Mouse (Mus musculus) limb, embryonic 13.5 days (tissue): ENCODE measurements around the gene Mrpl20. TPM values are rescaled to one million over a fixed set of nuclear protein-coding genes. Genes with fewer than 3 reads are reported as not detected.

Source experiments
- ATAC-seq: fragments of 200-750 bp; cut with Nextera tagmentation; 2 replicates; pipeline ENCODE4 v1.8.0; 2017; ENCODE audit warnings: low read depth, moderate number of reproducible peaks, moderate TSS enrichment; ENCODE audit not compliant: low FRiP score
- H3K27ac ChIP-seq: fragments of 300-500 bp; sonication (generic); 2 replicates; pipeline ENCODE4 v1.5.1; 2015; ENCODE audit warnings: inconsistent platforms, mild to moderate bottlenecking, moderate library complexity
- H3K27me3 ChIP-seq: fragments of 300-500 bp; sonication (generic); 2 replicates; pipeline ENCODE4 v1.6.1; 2015; ENCODE audit warnings: mild to moderate bottlenecking, inconsistent platforms
- H3K36me3 ChIP-seq: fragments of 300-500 bp; sonication (generic); 2 replicates; pipeline ENCODE4 v1.6.1; 2015; ENCODE audit warnings: inconsistent platforms, mild to moderate bottlenecking, moderate library complexity
- H3K4me1 ChIP-seq: fragments of 300-500 bp; sonication (generic); 2 replicates; pipeline ENCODE4 v1.6.1; 2015; ENCODE audit warnings: inconsistent platforms
- H3K4me2 ChIP-seq: fragments of 300-500 bp; sonication (generic); replicated peaks from 2 replicates; pipeline ENCODE4 v1.6.1; 2015; ENCODE audit warnings: inconsistent platforms, mild to moderate bottlenecking, moderate library complexity
- H3K4me3 ChIP-seq: fragments of 300-500 bp; sonication (generic); 2 replicates; pipeline ENCODE4 v1.5.1; 2015; ENCODE audit warnings: moderate library complexity, mild to moderate bottlenecking, inconsistent platforms
- H3K9ac ChIP-seq: fragments of 300-500 bp; sonication (generic); 2 replicates; pipeline ENCODE4 v1.6.1; 2015; ENCODE audit warnings: mild to moderate bottlenecking, inconsistent platforms
- H3K9me3 ChIP-seq: fragments of 300-500 bp; sonication (generic); 2 replicates; pipeline ENCODE4 v1.6.1; 2016; ENCODE audit warnings: inconsistent platforms
- WGBS: fragments of 180-500 bp; shearing (Covaris S2); methylation state at CpG from one replicate; pipeline ENCODE4 v1.1.7; 2015; 5-methylcytosine and 5-hydroxymethylcytosine counted together
- microRNA-seq: library from miRNA; unstranded; fragments of <30 nt; microRNA quantifications from one replicate; pipeline ENCODE4, GENCODE M21; 2016
- polyA plus RNA-seq: library from polyadenylated mRNA; unstranded; fragments of >200 nt; fragmentation: Nextera tagmentation; extraction: Ambion mirVana; gene quantifications from 2 replicates; pipeline ENCODE4 v1.2.1, GENCODE M21; 2015

Gene Mrpl20
- polyA plus RNA-seq, 1 experiment from 2014 or later, result 213 TPM

- H3K27me3 ChIP-seq, result no peaks in the 10 kb centered on the region
- H3K4me1 ChIP-seq, result peaks cover 30% of the 10 kb centered on the region
- WGBS, result 84% methylated on average over 2 of the region's 2 CpGs
- H3K36me3 ChIP-seq, result peaks cover 12% of the 10 kb centered on the region
- peak overlapping the region; percentile 96; the same call in 1 of the 2 replicates for H3K4me2 ChIP-seq
- no peak overlapping the region for H3K27ac ChIP-seq
- H3K9ac ChIP-seq, result 0 out of 2 replicates have a peak overlapping the region, but pooled peaks have one; percentile 87
- no peak for ATAC-seq
- no peaks in the 10 kb centered on the region for H3K9me3 ChIP-seq
- no peak overlapping the region for H3K4me3 ChIP-seq
These were observed 46.7 kb downstream of the Mrpl20 start for GRCm38 (mm10) chr4:155849391-155849790.

- ATAC-seq, result no peak
- peaks cover 18% of the 10 kb centered on the region for H3K36me3 ChIP-seq
- peaks cover 30% of the 10 kb centered on the region for H3K4me1 ChIP-seq
- no peaks in the 10 kb centered on the region for H3K9me3 ChIP-seq
- no peak overlapping the region for H3K27ac ChIP-seq
- no peak overlapping the region for H3K4me3 ChIP-seq
- H3K9ac ChIP-seq, result no peak overlapping the region
- H3K4me2 ChIP-seq, result no peak overlapping the region
- no peaks in the 10 kb centered on the region for H3K27me3 ChIP-seq
- 95% methylated on average over 3 of the region's 3 CpGs for WGBS
These were observed 47.2 kb downstream of the Mrpl20 start for GRCm38 (mm10) chr4:155849792-155850451.

- Histone ChIP-seq H3K4me1 (peaks cover 28% of the 10 kb centered on the region), H3K4me2 (no peak overlapping the region), H3K9me3 (no peaks in the 10 kb centered on the region), H3K27ac (no peak overlapping the region), H3K4me3 (no peak overlapping the region), H3K9ac (no peak overlapping the region), H3K27me3 (no peaks in the 10 kb centered on the region), H3K36me3 (peaks cover 32% of the 10 kb centered on the region)
- 84% methylated on average over 3 of the region's 3 CpGs for WGBS
- no peak for ATAC-seq
These were observed 48.7 kb downstream of the Mrpl20 start for GRCm38 (mm10) chr4:155851368-155851767.

GRCm38 (mm10) chr4:155851951-155852411, 49.3 kb downstream of the Mrpl20 start:
- WGBS, result 87% methylated on average over 2 of the region's 2 CpGs
- H3K4me1 ChIP-seq, result peaks cover 22% of the 10 kb centered on the region
- peaks cover 38% of the 10 kb centered on the region for H3K36me3 ChIP-seq
- H3K27ac ChIP-seq, result no peak overlapping the region
- H3K4me2 ChIP-seq, result no peak overlapping the region
- no peak for ATAC-seq
- no peaks in the 10 kb centered on the region for H3K9me3 ChIP-seq
- H3K9ac ChIP-seq, result no peak overlapping the region
- no peak overlapping the region for H3K4me3 ChIP-seq
- no peaks in the 10 kb centered on the region for H3K27me3 ChIP-seq

GRCm38 (mm10) chr4:155853421-155853820, 50.7 kb downstream of the Mrpl20 start:
- no peaks in the 10 kb centered on the region for H3K27me3 ChIP-seq
- H3K4me3 ChIP-seq, result no peak overlapping the region
- H3K4me2 ChIP-seq, result no peak overlapping the region
- no peak overlapping the region for H3K27ac ChIP-seq
- no peak for ATAC-seq
- H3K4me1 ChIP-seq, result peaks cover 16% of the 10 kb centered on the region
- 89% methylated on average over 9 of the region's 9 CpGs for WGBS
- H3K9ac ChIP-seq, result no peak overlapping the region
- no peaks in the 10 kb centered on the region for H3K9me3 ChIP-seq
- H3K36me3 ChIP-seq, result peaks cover 53% of the 10 kb centered on the region

- H3K9me3 ChIP-seq, result no peaks in the 10 kb centered on the region
- H3K4me2 ChIP-seq, result no peak overlapping the region
- no peak overlapping the region for H3K9ac ChIP-seq
- no peak for ATAC-seq
- no peak overlapping the region for H3K27ac ChIP-seq
- H3K4me3 ChIP-seq, result no peak overlapping the region
- H3K27me3 ChIP-seq, result no peaks in the 10 kb centered on the region
- 90% methylated on average over 12 of the region's 12 CpGs for WGBS
- H3K36me3 ChIP-seq, result peaks cover 64% of the 10 kb centered on the region
- no peaks in the 10 kb centered on the region; the same call in 1 of the 2 replicates for H3K4me1 ChIP-seq
These were observed 52.3 kb downstream of the Mrpl20 start for GRCm38 (mm10) chr4:155854991-155855390.

- peaks cover 72% of the 10 kb centered on the region for H3K36me3 ChIP-seq
- no peaks in the 10 kb centered on the region for H3K4me1 ChIP-seq
- no peak for ATAC-seq
- WGBS, result 91% methylated on average over 12 of the region's 12 CpGs
- H3K9ac ChIP-seq, result no peak overlapping the region
- no peak overlapping the region for H3K4me2 ChIP-seq
- no peak overlapping the region for H3K4me3 ChIP-seq
- H3K27ac ChIP-seq, result no peak overlapping the region
- no peaks in the 10 kb centered on the region for H3K9me3 ChIP-seq
- no peaks in the 10 kb centered on the region for H3K27me3 ChIP-seq
These were observed 53.4 kb downstream of the Mrpl20 start for GRCm38 (mm10) chr4:155856071-155856470.

- ATAC-seq, result no peak
- no peak overlapping the region for H3K4me3 ChIP-seq
These were observed 54.2 kb downstream of the Mrpl20 start for GRCm38 (mm10) chr4:155856881-155857280.

GRCm38 (mm10) chr4:155859318-155859717, 56.6 kb downstream of the Mrpl20 start:
- no peak overlapping the region for H3K4me2 ChIP-seq
- no peak overlapping the region for H3K9ac ChIP-seq
- WGBS, result 16% methylated on average over 13 of the region's 13 CpGs
- no peaks in the 10 kb centered on the region for H3K27me3 ChIP-seq
- no peak overlapping the region for H3K4me3 ChIP-seq
- no peak overlapping the region for H3K27ac ChIP-seq
- H3K36me3 ChIP-seq, result peaks cover 66% of the 10 kb centered on the region
- peak; percentile 64; the same call in 1 of the 2 replicates for ATAC-seq
- no peaks in the 10 kb centered on the region for H3K4me1 ChIP-seq
- no peaks in the 10 kb centered on the region for H3K9me3 ChIP-seq

More at GRCm38 (mm10) chr4:155856881-155857280, 54.2 kb downstream of the Mrpl20 start:
- WGBS, result 72% methylated on average over 3 of the region's 3 CpGs
- Histone ChIP-seq H3K9me3 (no peaks in the 10 kb centered on the region), H3K4me2 (no peak overlapping the region), H3K27me3 (no peaks in the 10 kb centered on the region), H3K9ac (no peak overlapping the region), H3K4me1 (no peaks in the 10 kb centered on the region), H3K36me3 (peaks cover 78% of the 10 kb centered on the region), H3K27ac (no peak overlapping the region)

Small RNAs within 50 kb of the gene (microRNA-seq; reads per million reads assigned to microRNA genes)
- gene Gm27743, result not detected

Other genes with a start within 250 kb of the Mrpl20 start
- 88.4 and 96.1 TPM in 2 replicates for gene Nadk, start 240.5 kb upstream of the Mrpl20 start, polyA plus RNA-seq
- 8.5 and 10.1 TPM in 2 replicates for gene Slc35e2, start 201.5 kb upstream of the Mrpl20 start, polyA plus RNA-seq
- gene Cdk11b, start 178.0 kb upstream of the Mrpl20 start, polyA plus RNA-seq, result 70.3 and 71.2 TPM in 2 replicates
- not detected in 2 replicates for gene Gm10563, start 157.5 kb upstream of the Mrpl20 start, polyA plus RNA-seq
- gene Mmp23, start 149.5 kb upstream of the Mrpl20 start, polyA plus RNA-seq, result 17.1 and 19.1 TPM in 2 replicates
- gene Mib2, start 133.7 kb upstream of the Mrpl20 start, polyA plus RNA-seq, result 30.5 and 34.3 TPM in 2 replicates
- gene Fndc10, start 108.5 kb upstream of the Mrpl20 start, polyA plus RNA-seq, result 8.4 and 10.2 TPM in 2 replicates
- gene Ssu72, start 98.1 kb upstream of the Mrpl20 start, polyA plus RNA-seq, result 141 and 150 TPM in 2 replicates
- 1.0 and 1.1 TPM in 2 replicates for gene Tmem240, start 68.1 kb upstream of the Mrpl20 start, polyA plus RNA-seq
- 94.4 and 100 TPM in 2 replicates for gene Atad3a, start 41.8 kb upstream of the Mrpl20 start, polyA plus RNA-seq
- gene Vwa1, start 28.2 kb upstream of the Mrpl20 start, polyA plus RNA-seq, result 11.1 and 11.6 TPM in 2 replicates
- 0.64 and 0.81 TPM in 2 replicates for gene Tmem88b, start 17.0 kb upstream of the Mrpl20 start, polyA plus RNA-seq
- gene Ankrd65, start 12.4 kb upstream of the Mrpl20 start, polyA plus RNA-seq, result not detected in 2 replicates
- gene Ccnl2, start 9.6 kb downstream of the Mrpl20 start, polyA plus RNA-seq, result 211 and 231 TPM in 2 replicates
- 140 and 144 TPM in 2 replicates for gene Aurkaip1, start 28.4 kb downstream of the Mrpl20 start, polyA plus RNA-seq
- gene Mxra8, start 36.8 kb downstream of the Mrpl20 start, polyA plus RNA-seq, result 76.6 and 92.7 TPM in 2 replicates
- gene Dvl1, start 44.5 kb downstream of the Mrpl20 start, polyA plus RNA-seq, result 4.3 and 5.7 TPM in 2 replicates
- gene Tas1r3, start 60.5 kb downstream of the Mrpl20 start, polyA plus RNA-seq, result 0.25 and 0.33 TPM in 2 replicates
- 13.6 and 13.8 TPM in 2 replicates for gene Cptp, start 66.6 kb downstream of the Mrpl20 start, polyA plus RNA-seq
- 71.2 and 74.8 TPM in 2 replicates for gene Ints11, start 66.7 kb downstream of the Mrpl20 start, polyA plus RNA-seq
- gene Pusl1, start 88.9 kb downstream of the Mrpl20 start, polyA plus RNA-seq, result 51.8 and 55.9 TPM in 2 replicates
- gene Acap3, start 88.9 kb downstream of the Mrpl20 start, polyA plus RNA-seq, result 18.2 and 19.4 TPM in 2 replicates
- 113 and 126 TPM in 2 replicates for gene Ube2j2, start 141.0 kb downstream of the Mrpl20 start, polyA plus RNA-seq
- gene C1qtnf12, start 159.4 kb downstream of the Mrpl20 start, polyA plus RNA-seq, result 32.0 and 35.0 TPM in 2 replicates
- gene B3galt6, start 189.8 kb downstream of the Mrpl20 start, polyA plus RNA-seq, result 16.8 and 17.3 TPM in 2 replicates
- 160 and 166 TPM in 2 replicates for gene Sdf4, start 190.0 kb downstream of the Mrpl20 start, polyA plus RNA-seq
- 0.80 and 0.85 TPM in 2 replicates for gene Tnfrsf4, start 211.0 kb downstream of the Mrpl20 start, polyA plus RNA-seq
- 2.8 and 2.9 TPM in 2 replicates for gene Tnfrsf18, start 223.3 kb downstream of the Mrpl20 start, polyA plus RNA-seq